Mouse (Mus musculus) cerebellum, adult 2 months (tissue): ENCODE data around the gene Zbtb42. TPM values are rescaled to one million over a fixed set of nuclear protein-coding genes. Genes with fewer than 3 reads are reported as not detected.

ENCODE experiments used
- DNase-seq, 2 experiments: peaks; one replicate each; pipeline ENCODE4 v3.0.0; 2021
- H3K27ac ChIP-seq: fragments of 200-500 bp; 2 replicates; pipeline ENCODE4 v1.5.1; 2012; ENCODE audit warnings: low read length, control low read depth, inconsistent platforms; ENCODE audit not compliant: insufficient read depth
- H3K27me3 ChIP-seq: fragments of 200-500 bp; 2 replicates; pipeline ENCODE4 v1.6.1; 2012; ENCODE audit warnings: inconsistent platforms, mild to moderate bottlenecking, low read length, moderate library complexity; ENCODE audit not compliant: control insufficient read depth, insufficient read depth
- H3K4me1 ChIP-seq: fragments of 200-500 bp; 2 replicates; pipeline ENCODE4 v1.6.1; 2011; ENCODE audit warnings: low read length; ENCODE audit not compliant: control insufficient read depth, insufficient read depth
- H3K4me3 ChIP-seq: fragments of 200-500 bp; replicated peaks from 2 replicates; pipeline ENCODE3; 2011; ENCODE audit warnings: mild to moderate bottlenecking, low read depth, low read length, control low read depth; ENCODE audit not compliant: insufficient read depth
- CTCF ChIP-seq: fragments of 200-500 bp; IDR thresholded peaks from 2 replicates; pipeline ENCODE4 v1.5.1; 2011; ENCODE audit warnings: low read depth, mild to moderate bottlenecking, control low read depth, low read length, moderate library complexity, borderline replicate concordance; ENCODE audit not compliant: insufficient read depth
- POLR2A ChIP-seq: fragments of 200-500 bp; IDR thresholded peaks from 2 replicates; pipeline ENCODE4 v1.6.1; 2011; ENCODE audit warnings: low read length, control low read depth, borderline replicate concordance; ENCODE audit not compliant: insufficient read depth
- WGBS: fragments of 180-500 bp; shearing (Covaris S2); methylation state at CpG from one replicate; pipeline ENCODE4 v1.1.7; 2018; 5-methylcytosine and 5-hydroxymethylcytosine counted together
- polyA plus RNA-seq: library from polyadenylated mRNA; depleted of rRNA; stranded (reverse); fragments of >200 nt; gene quantifications from 2 replicates; pipeline ENCODE4 v1.2.3, GENCODE M21; 2012

Zbtb42 gene
- polyA plus RNA-seq, 1 experiment, result 1.5 TPM

DNA sequence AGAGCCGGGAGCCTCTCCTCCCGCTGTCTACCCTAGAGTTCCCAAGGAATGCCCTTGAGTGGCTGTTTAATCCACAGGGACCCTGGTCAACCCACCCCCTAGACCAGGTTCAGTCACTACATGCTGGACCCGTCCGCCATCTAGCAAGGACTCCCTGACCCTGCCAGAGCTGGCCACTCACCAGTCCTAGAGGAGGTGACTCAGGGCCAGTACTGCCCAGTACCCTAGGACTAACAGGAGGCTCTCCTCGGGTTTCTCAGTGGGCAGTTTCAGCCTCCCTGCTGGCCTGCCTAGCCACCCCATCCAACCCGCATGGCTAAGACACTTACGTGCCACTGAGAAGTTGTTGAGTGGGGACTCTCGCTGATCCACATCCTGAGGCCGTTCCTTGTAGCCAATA is 16.8 kb upstream of the Zbtb42 start:
- Histone ChIP-seq H3K27me3 (no peaks in the 10 kb centered on the region), H3K4me3 (no peak overlapping the region), H3K4me1 (peaks cover 43% of the 10 kb centered on the region), H3K27ac (no peak overlapping the region)
- DNase-seq, result no peak
- no peak for TF ChIP-seq POLR2A
- no peak for TF ChIP-seq CTCF
- 65% methylated on average over 9 of the region's 9 CpGs for WGBS

DNA sequence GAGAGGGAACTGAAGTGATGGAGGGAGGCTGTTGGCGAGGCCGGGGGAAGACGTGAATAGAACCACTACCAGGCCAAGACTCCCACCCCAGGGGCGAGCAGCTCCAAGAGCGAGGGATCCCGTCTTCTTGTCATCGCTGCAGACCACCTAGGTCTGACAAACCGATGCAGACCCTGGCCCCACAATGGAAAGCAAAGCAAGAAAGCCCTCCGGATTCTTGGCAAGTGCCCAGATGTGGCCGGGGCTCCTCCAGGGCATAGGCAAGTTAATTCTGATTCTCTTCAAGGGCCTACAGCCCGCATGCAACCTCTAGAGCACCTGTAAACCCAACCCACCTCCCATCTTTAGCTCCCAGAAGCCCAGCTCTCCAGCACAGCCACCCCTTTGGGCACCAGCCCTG is 15.3 kb upstream of the Zbtb42 start:
- no peak for DNase-seq
- no peak for TF ChIP-seq POLR2A
- TF ChIP-seq CTCF, result no peak
- Histone ChIP-seq H3K4me3 (no peak overlapping the region), H3K27me3 (no peaks in the 10 kb centered on the region), H3K4me1 (peaks cover 48% of the 10 kb centered on the region), H3K27ac (no peak overlapping the region)
- 64% methylated on average over 11 of the region's 11 CpGs for WGBS

DNA sequence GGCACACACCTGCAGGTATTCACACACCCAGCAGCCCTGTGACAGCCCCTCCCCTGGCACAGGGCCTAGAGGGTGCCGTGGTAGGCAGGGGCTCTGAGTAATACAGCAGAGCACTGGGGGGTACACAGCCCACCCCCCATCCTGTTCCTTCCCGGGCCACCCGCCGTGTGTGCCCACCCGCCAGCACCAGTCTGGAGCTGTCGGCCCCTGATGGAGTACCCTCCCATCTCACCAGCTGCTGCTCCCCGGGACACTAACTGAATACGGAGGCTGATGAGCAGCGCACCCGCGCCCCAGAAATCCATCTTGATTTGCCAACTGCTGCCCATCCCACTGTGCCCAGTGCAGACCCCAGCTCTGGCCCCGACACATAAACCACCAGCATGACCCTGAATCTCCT is 14.9 kb upstream of the Zbtb42 start:
- H3K27me3 ChIP-seq, result no peaks in the 10 kb centered on the region
- 32% methylated on average over 12 of the region's 12 CpGs for WGBS
- no peak for DNase-seq
- no peak overlapping the region for H3K27ac ChIP-seq
- peaks cover 45% of the 10 kb centered on the region for H3K4me1 ChIP-seq
- TF ChIP-seq POLR2A (no peak), CTCF (no peak)
- no peak overlapping the region for H3K4me3 ChIP-seq

GRCm38 (mm10) chr12:112664124-112664523 is 14.5 kb upstream of the Zbtb42 start:
- H3K4me3 ChIP-seq, result no peak overlapping the region
- peaks cover 41% of the 10 kb centered on the region for H3K4me1 ChIP-seq
- TF ChIP-seq POLR2A, result no peak
- no peak for TF ChIP-seq CTCF
- no peaks in the 10 kb centered on the region for H3K27me3 ChIP-seq
- no peak overlapping the region for H3K27ac ChIP-seq
- 34% methylated on average over 2 of the region's 2 CpGs for WGBS
- no peak for DNase-seq

DNA sequence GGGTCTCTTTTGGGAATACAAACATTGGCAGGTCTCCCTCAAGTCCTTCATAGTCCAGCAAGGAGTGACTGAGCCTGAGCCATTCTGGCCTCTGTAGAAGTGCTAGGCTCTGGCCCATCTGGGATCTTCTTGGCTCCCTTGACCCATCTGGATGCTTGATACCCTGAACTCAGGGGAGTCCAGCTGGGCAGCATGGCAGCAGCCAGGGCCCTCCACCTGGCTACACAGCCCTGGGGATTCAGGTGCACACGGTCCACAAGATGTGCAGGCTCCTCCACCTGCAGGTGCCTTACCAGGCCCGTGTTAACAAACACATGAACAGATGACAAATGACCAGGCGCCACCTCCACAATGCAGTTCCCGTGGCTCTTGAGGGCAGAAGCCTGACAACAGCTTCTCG is 14.0 kb upstream of the Zbtb42 start:
- DNase-seq, result no peak
- peaks cover 41% of the 10 kb centered on the region for H3K4me1 ChIP-seq
- WGBS, result 14% methylated on average over 5 of the region's 5 CpGs
- no peak overlapping the region for H3K27ac ChIP-seq
- TF ChIP-seq CTCF (no peak), POLR2A (no peak)
- no peaks in the 10 kb centered on the region for H3K27me3 ChIP-seq
- no peak overlapping the region for H3K4me3 ChIP-seq

- H3K27ac ChIP-seq, result no peak overlapping the region
- no peak overlapping the region for H3K4me3 ChIP-seq
- no peaks in the 10 kb centered on the region for H3K27me3 ChIP-seq
- peak; percentile 61 to 67 for DNase-seq
- 20% methylated on average over 18 of the region's 18 CpGs for WGBS
- peaks cover 41% of the 10 kb centered on the region for H3K4me1 ChIP-seq
- no peak for TF ChIP-seq POLR2A
- no peak for TF ChIP-seq CTCF
Measured at GRCm38 (mm10) chr12:112665445-112665844, 13.2 kb upstream of the Zbtb42 start.

- Histone ChIP-seq H3K4me1 (peaks cover 41% of the 10 kb centered on the region), H3K4me3 (no peak overlapping the region), H3K27ac (no peak overlapping the region), H3K27me3 (no peaks in the 10 kb centered on the region)
- DNase-seq, result no peak
- TF ChIP-seq POLR2A, result no peak
- TF ChIP-seq CTCF, result no peak
- WGBS, result 70% methylated on average over 9 of the region's 9 CpGs
Measured at GRCm38 (mm10) chr12:112665881-112666544, 12.6 kb upstream of the Zbtb42 start.

DNA sequence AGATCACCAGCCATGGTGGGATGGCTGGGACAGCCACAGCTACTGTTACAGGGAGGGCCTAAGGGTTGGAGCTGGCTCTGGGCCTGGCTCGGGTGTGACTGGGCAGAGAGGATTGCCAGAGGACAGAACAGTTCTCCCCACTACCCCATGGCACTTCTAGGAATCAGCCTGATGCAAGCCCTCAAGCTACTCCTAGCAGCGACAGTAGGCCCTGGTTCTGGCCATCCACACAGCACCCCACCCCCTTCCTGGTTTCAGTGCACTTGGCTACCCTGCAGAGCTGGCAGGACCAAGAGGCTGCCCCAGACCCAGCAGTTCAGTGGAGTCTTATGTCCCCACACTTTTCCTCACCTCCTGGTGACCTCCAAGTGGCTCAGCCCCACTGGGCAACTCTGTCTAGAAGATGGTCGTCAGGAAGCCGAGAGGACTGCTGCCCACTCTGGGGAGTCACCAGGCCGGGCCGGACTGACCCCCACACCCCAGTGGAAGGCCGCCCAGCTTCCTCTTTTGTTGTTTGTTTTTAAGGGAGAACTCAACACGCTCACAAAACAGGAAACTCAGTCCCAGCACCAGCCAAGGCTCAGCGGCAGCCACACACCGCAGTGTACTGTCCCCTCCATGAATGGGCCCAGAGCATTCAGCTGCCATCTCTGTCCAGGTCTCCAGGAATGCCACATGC is 10.9 kb upstream of the Zbtb42 start:
- no peak for TF ChIP-seq CTCF
- TF ChIP-seq POLR2A, result no peak
- Histone ChIP-seq H3K27ac (no peak overlapping the region), H3K27me3 (no peaks in the 10 kb centered on the region), H3K4me1 (peaks cover 46% of the 10 kb centered on the region), H3K4me3 (no peak overlapping the region)
- no peak for DNase-seq
- 52% methylated on average over 10 of the region's 10 CpGs for WGBS
